Mouse (Mus musculus) testis, adult 2 months (tissue): ENCODE data around the gene Atf7. TPM values are rescaled to one million over a fixed set of nuclear protein-coding genes. Genes with fewer than 3 reads are reported as not detected.
A peak's percentile ranks its signal among the peaks of the same experiment; 100 is the strongest.
"Not testable (repeated sequence)": the region's sequence is repeated elsewhere in the genome, so short reads cannot be mapped to it uniquely, and the experiment has no call there.

ENCODE experiments used
- H3K27ac ChIP-seq: fragments of 200-500 bp; 2 replicates; pipeline ENCODE4 v1.5.1; 2012; ENCODE audit warnings: low read depth, low read length; ENCODE audit not compliant: control insufficient read depth, insufficient read depth
- H3K27me3 ChIP-seq: fragments of 200-500 bp; 2 replicates; pipeline ENCODE4 v1.6.1; 2012; ENCODE audit warnings: mild to moderate bottlenecking, low read length, moderate library complexity; ENCODE audit not compliant: control insufficient read depth, insufficient read depth
- H3K36me3 ChIP-seq: fragments of 200-500 bp; 2 replicates; pipeline ENCODE4 v1.6.1; 2012; ENCODE audit warnings: mild to moderate bottlenecking, low read length; ENCODE audit not compliant: control insufficient read depth, insufficient read depth
- H3K4me1 ChIP-seq: fragments of 200-500 bp; 2 replicates; pipeline ENCODE4 v1.6.1; 2012; ENCODE audit warnings: low read length; ENCODE audit not compliant: control insufficient read depth, insufficient read depth
- H3K4me3 ChIP-seq: fragments of 200-500 bp; 2 replicates; pipeline ENCODE4 v1.5.1; 2012; ENCODE audit warnings: low read depth, mild to moderate bottlenecking, low read length, moderate library complexity, mixed read lengths; ENCODE audit not compliant: control insufficient read depth
- CTCF ChIP-seq: fragments of 200-500 bp; IDR thresholded peaks from 2 replicates; pipeline ENCODE4 v1.5.1; 2012; ENCODE audit warnings: low read depth, mild to moderate bottlenecking, inconsistent platforms, low read length, moderate library complexity; ENCODE audit not compliant: control insufficient read depth, insufficient read depth, insufficient replicate concordance
- POLR2A ChIP-seq: fragments of 200-500 bp; IDR thresholded peaks from 2 replicates; pipeline ENCODE4 v1.6.1; 2012; ENCODE audit warnings: low read depth, mild to moderate bottlenecking, inconsistent platforms, low read length, moderate library complexity; ENCODE audit not compliant: control insufficient read depth
- polyA plus RNA-seq: library from polyadenylated mRNA; depleted of rRNA; stranded (reverse); fragments of >200 nt; gene quantifications from 2 replicates; pipeline ENCODE4 v1.2.3, GENCODE M21; 2012

Gene Atf7
- polyA plus RNA-seq, 1 experiment: 42.9 TPM

GRCm38 (mm10) chr15:102665494-102665893 is 40.2 kb upstream of the Atf7 start:
- H3K4me3 ChIP-seq: no peak overlapping the region
- H3K4me1 ChIP-seq: peaks cover 2% of the 10 kb centered on the region
- no peak overlapping the region for H3K27ac ChIP-seq
- H3K36me3 ChIP-seq: no peaks in the 10 kb centered on the region
- TF ChIP-seq POLR2A (no peak), CTCF (peak; percentile 20; the same call in 1 of the 2 replicates)
- no peaks in the 10 kb centered on the region for H3K27me3 ChIP-seq

DNA sequence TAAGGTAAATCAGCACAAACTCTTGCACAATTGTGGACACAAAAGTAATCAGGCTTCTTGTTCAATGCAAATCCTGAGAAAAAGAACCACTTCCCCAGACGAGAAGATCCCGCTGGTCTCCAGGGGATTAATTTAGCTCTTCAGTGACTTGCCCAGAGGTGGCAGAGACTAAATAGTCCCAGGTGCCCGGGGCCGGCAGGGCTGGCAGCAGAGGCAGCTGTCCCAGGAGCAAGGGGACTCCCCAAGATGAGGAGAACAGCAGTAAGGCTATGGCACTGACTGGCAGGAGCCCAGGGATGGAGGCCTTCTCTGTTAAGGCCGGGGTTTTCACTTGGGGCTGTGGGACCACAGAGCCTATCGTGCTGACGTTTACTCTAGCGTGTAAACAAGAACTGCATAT is 38.6 kb upstream of the Atf7 start:
- Histone ChIP-seq H3K4me1 (no peaks in the 10 kb centered on the region), H3K27ac (no peak overlapping the region), H3K36me3 (no peaks in the 10 kb centered on the region), H3K4me3 (no peak overlapping the region), H3K27me3 (no peaks in the 10 kb centered on the region)
- TF ChIP-seq POLR2A: no peak

- not testable (repeated sequence) for H3K4me1 ChIP-seq, H3K4me3 ChIP-seq, H3K36me3 ChIP-seq, H3K27ac ChIP-seq, H3K27me3 ChIP-seq
Measured at GRCm38 (mm10) chr15:102662601-102663000, 37.3 kb upstream of the Atf7 start.

GRCm38 (mm10) chr15:102657926-102658381 is 32.7 kb upstream of the Atf7 start:
- Histone ChIP-seq H3K27ac (no peak overlapping the region), H3K36me3 (no peaks in the 10 kb centered on the region), H3K4me1 (no peaks in the 10 kb centered on the region), H3K4me3 (no peak overlapping the region), H3K27me3 (no peaks in the 10 kb centered on the region)
- no peak for TF ChIP-seq POLR2A
- TF ChIP-seq CTCF: no peak

DNA sequence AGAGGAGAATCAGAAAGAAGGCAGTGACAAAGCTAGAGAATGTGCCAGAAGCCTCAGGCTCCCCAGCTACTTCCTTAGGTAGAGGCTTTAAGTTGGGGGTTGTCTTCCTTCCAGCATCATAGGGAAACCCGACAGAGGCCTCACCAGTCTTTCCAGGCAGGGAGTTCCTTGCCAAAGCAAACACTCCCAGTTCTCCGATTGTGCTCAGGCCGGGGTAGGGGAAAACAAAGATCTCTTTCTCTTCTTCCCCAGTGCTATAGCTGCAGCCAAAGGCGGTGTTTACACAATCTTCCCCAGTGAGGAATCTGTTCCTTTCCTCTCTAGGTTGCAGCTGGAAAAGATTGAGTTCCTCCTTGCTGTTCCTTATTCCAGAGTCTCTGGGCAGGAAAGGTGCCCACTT is 31.4 kb upstream of the Atf7 start:
- H3K4me3 ChIP-seq: no peak overlapping the region
- H3K4me1 ChIP-seq: no peaks in the 10 kb centered on the region
- peak overlapping the region; percentile 70; the same call in 1 of the 2 replicates for H3K27ac ChIP-seq
- no peaks in the 10 kb centered on the region for H3K27me3 ChIP-seq
- H3K36me3 ChIP-seq: no peaks in the 10 kb centered on the region
- TF ChIP-seq POLR2A: no peak
- TF ChIP-seq CTCF: no peak

- not testable (repeated sequence) for H3K36me3 ChIP-seq, H3K4me3 ChIP-seq, H3K27me3 ChIP-seq, H3K4me1 ChIP-seq, H3K27ac ChIP-seq
Measured at GRCm38 (mm10) chr15:102651928-102652660, 26.8 kb upstream of the Atf7 start.

GRCm38 (mm10) chr15:102651107-102651506 is 25.8 kb upstream of the Atf7 start:
- no peaks in the 10 kb centered on the region for H3K27me3 ChIP-seq
- TF ChIP-seq POLR2A (no peak), CTCF (no peak)
- no peaks in the 10 kb centered on the region for H3K36me3 ChIP-seq
- no peak overlapping the region for H3K27ac ChIP-seq
- no peak overlapping the region for H3K4me3 ChIP-seq
- H3K4me1 ChIP-seq: no peaks in the 10 kb centered on the region

DNA sequence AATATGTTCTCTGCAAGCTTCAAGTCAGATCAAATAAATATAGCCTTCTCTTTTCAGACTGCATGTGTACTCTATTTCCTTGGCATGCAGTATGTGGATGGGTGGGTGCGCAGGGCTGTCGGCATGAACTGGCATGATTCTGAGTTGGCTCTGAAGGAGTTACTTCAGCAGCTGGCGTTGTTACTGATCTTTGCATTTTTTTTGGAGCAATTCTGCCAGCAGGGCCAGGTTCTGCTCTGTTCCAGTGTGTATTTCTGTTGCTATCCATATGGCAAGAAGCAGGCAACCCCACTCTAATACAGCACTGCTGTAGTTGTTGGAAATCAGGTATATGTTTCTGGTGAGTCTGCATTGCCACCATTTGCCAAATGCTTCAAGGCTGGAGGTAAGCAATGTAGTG is 10.6 kb upstream of the Atf7 start:
- no peak for TF ChIP-seq POLR2A
- no peak for TF ChIP-seq CTCF
- Histone ChIP-seq H3K4me1 (no peaks in the 10 kb centered on the region), H3K27ac (no peak overlapping the region)

More for the DNA sequence above, 10.6 kb upstream of the Atf7 start:
- Histone ChIP-seq H3K27me3 (no peaks in the 10 kb centered on the region), H3K36me3 (no peaks in the 10 kb centered on the region), H3K4me3 (no peak overlapping the region)
